19 mouse cellular contexts compared by ENCODE assay signal in the genomic region with DNA sequence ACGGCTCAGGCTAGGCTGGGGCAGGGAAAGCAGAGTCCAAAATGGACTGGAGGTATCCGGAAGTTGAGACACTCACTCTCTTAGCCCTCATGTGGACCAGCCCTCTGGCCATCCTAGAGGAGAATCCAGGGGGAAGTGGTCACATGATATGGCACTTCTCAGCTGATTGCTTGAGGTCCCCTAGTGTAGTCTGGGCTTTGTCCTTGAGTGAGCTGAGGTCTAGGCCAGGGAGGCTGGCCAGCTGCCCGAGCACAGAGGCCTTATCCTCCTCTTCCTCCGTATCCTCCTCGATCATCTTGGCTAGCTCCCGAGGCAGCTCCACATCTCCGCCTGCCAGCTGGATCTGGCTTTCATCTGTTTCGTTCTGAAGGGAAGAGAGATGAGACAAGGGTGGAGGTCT. TPM values are rescaled to one million over a fixed set of nuclear protein-coding genes. Genes with fewer than 3 reads are reported as not detected.
"Had no signal": no experiment of that assay in that cellular context is flagged by ENCODE, and none has a peak within 500 bp of the region (broad histone marks: within the 10 kb centered on the region; RNA-seq: fewer than 3 reads in every experiment).

No protein-coding gene starts in this region.

- H3K36me3 ChIP-seq: limb, embryonic 13.5 days; midbrain, embryonic 15.5 days; neural tube, embryonic 13.5 days had no signal

- H3K27ac ChIP-seq: kidney, postnatal 0 days; limb, embryonic 13.5 days; liver, embryonic 14.5 days; midbrain, embryonic 15.5 days; neural tube, embryonic 13.5 days had no signal

- H3K4me3 ChIP-seq: limb, embryonic 13.5 days; midbrain, embryonic 15.5 days; neural tube, embryonic 13.5 days had no signal

- H3K9me3 ChIP-seq: limb, embryonic 13.5 days; midbrain, embryonic 15.5 days; neural tube, embryonic 13.5 days had no signal

- H3K4me2 ChIP-seq: limb, embryonic 13.5 days; midbrain, embryonic 15.5 days; neural tube, embryonic 13.5 days had no signal

- ATAC-seq: intestine, embryonic 16.5 days; midbrain, embryonic 15.5 days had no signal

- DNase-seq: kidney, adult 8-10 months; lung, adult 18-20 months; lung, postnatal 36 days; thymus, postnatal 36 days had no signal

- H3K9ac ChIP-seq: limb, embryonic 13.5 days; liver, embryonic 14.5 days; midbrain, embryonic 15.5 days; neural tube, embryonic 13.5 days had no signal

RNA-seq across cellular contexts. Expression of a gene that starts 4.0 kb away (rescaled TPM):
- total RNA-seq: liver, adult 2 months; megakaryocyte progenitor cell, adult 5-6 weeks; monocyte, adult 5-6 weeks had no signal
- polyA plus RNA-seq: intestine, embryonic 16.5 days; kidney, postnatal 0 days; large intestine, adult 2 months; limb, embryonic 13.5 days; liver, adult 2 months; liver, embryonic 14.5 days; lung, embryonic 16.5 days; neural tube, embryonic 13.5 days; small intestine, adult 2 months; stomach, embryonic 16.5 days had no signal

RNA-seq across cellular contexts. Expression of a gene that starts 18.5 kb away (rescaled TPM):
- total RNA-seq: layer of hippocampus, postnatal 36 days; left cerebral cortex, postnatal 36 days; liver, adult 2 months; megakaryocyte progenitor cell, adult 5-6 weeks; monocyte, adult 5-6 weeks had no signal
- polyA plus RNA-seq: intestine, embryonic 16.5 days; kidney, postnatal 0 days; limb, embryonic 13.5 days; liver, adult 2 months; liver, embryonic 14.5 days; lung, embryonic 16.5 days; midbrain, embryonic 15.5 days; neural tube, embryonic 13.5 days; small intestine, adult 2 months; stomach, embryonic 16.5 days had no signal
